Mouse (Mus musculus): Measurements from ENCODE around the gene Asb4. TPM values are rescaled to one million over a fixed set of nuclear protein-coding genes. Genes with fewer than 3 reads are reported as not detected.
"Not testable (repeated sequence)": the region's sequence is repeated elsewhere in the genome, so short reads cannot be mapped to it uniquely, and the experiment has no call there.

Asb4 gene
- 1 to 10 TPM; 1.1 to 1.2 TPM for total RNA-seq (2021)

- intact Hi-C loops (cut with DNase I), result loop anchor here (5.0 to 10.0 kb wide), 4 partner anchors 86 to 1871 kb away; partner anchors contain the start of gene Pon2
- no peak for DNase-seq (ENCODE audit: extremely low spot score in 1 of 2, low spot score in 2 of 2)
Measured at GRCm38 (mm10) chr6:5383336-5384177, at the start of gene Asb4. Asb4 (plus strand) TSS chr6:5383386.

- no peak for DNase-seq (ENCODE audit: extremely low spot score in 1 of 2, low spot score in 2 of 2)
- intact Hi-C loops (cut with DNase I), result no loop called here
Measured at GRCm38 (mm10) chr6:5334021-5334420, 49.2 kb upstream of the Asb4 start.

- intact Hi-C loops (cut with DNase I); DNase-seq (ENCODE audit: extremely low spot score in 1 of 2, low spot score in 2 of 2): not testable (repeated sequence)
Measured at GRCm38 (mm10) chr6:5336016-5336415, 47.2 kb upstream of the Asb4 start.

- DNase-seq (ENCODE audit: extremely low spot score in 1 of 2, low spot score in 2 of 2); intact Hi-C loops (cut with DNase I): not testable (repeated sequence)
Measured at GRCm38 (mm10) chr6:5338781-5339180, 44.4 kb upstream of the Asb4 start.

GRCm38 (mm10) chr6:5339283-5339682, 43.9 kb upstream of the Asb4 start:
- intact Hi-C loops (cut with DNase I); DNase-seq (ENCODE audit: extremely low spot score in 1 of 2, low spot score in 2 of 2): not testable (repeated sequence)

- intact Hi-C loops (cut with DNase I), result no loop called here
- peak in 1 of 2 experiments; percentile 40 for DNase-seq (ENCODE audit: extremely low spot score in 1 of 2, low spot score in 2 of 2)
Measured at GRCm38 (mm10) chr6:5344255-5344654, 38.9 kb upstream of the Asb4 start.

GRCm38 (mm10) chr6:5357873-5358272, 25.3 kb upstream of the Asb4 start:
- no peak for DNase-seq (ENCODE audit: extremely low spot score in 1 of 2, low spot score in 2 of 2)
- intact Hi-C loops (cut with DNase I), result no loop called here

GRCm38 (mm10) chr6:5360402-5360801, 22.8 kb upstream of the Asb4 start:
- no peak for DNase-seq (ENCODE audit: extremely low spot score in 1 of 2, low spot score in 2 of 2)
- intact Hi-C loops (cut with DNase I), result no loop called here

- no peak for DNase-seq (ENCODE audit: extremely low spot score in 1 of 2, low spot score in 2 of 2)
- intact Hi-C loops (cut with DNase I), result no loop called here
Measured at GRCm38 (mm10) chr6:5361987-5362386, 21.2 kb upstream of the Asb4 start.

GRCm38 (mm10) chr6:5365845-5366244, 17.3 kb upstream of the Asb4 start:
- intact Hi-C loops (cut with DNase I), result no loop called here
- no peak for DNase-seq (ENCODE audit: extremely low spot score in 1 of 2, low spot score in 2 of 2)

- DNase-seq (ENCODE audit: extremely low spot score in 1 of 2, low spot score in 2 of 2), result no peak
Measured at GRCm38 (mm10) chr6:5376884-5377283, 6.3 kb upstream of the Asb4 start.

GRCm38 (mm10) chr6:5379048-5379447, 4.1 kb upstream of the Asb4 start:
- DNase-seq (ENCODE audit: extremely low spot score in 1 of 2, low spot score in 2 of 2), result no peak
- intact Hi-C loops (cut with DNase I), result no loop called here

More at GRCm38 (mm10) chr6:5376884-5377283, 6.3 kb upstream of the Asb4 start:
- intact Hi-C loops (cut with DNase I), result no loop called here

GRCm38 (mm10) chr6:5379781-5380623, 3.2 kb upstream of the Asb4 start:
- intact Hi-C loops (cut with DNase I), result loop anchor here (5.0 to 10.0 kb wide), 4 partner anchors 83 to 1868 kb away; partner anchors contain the start of gene Pon2
- peak; percentile 54 to 64 for DNase-seq (ENCODE audit: extremely low spot score in 1 of 2, low spot score in 2 of 2)

GRCm38 (mm10) chr6:5380624-5381252, 2.4 kb upstream of the Asb4 start:
- intact Hi-C loops (cut with DNase I), result loop anchor here (5.0 to 10.0 kb wide), 4 partner anchors 83 to 1868 kb away; partner anchors contain the start of gene Pon2
- no peak for DNase-seq (ENCODE audit: extremely low spot score in 1 of 2, low spot score in 2 of 2)

- no peak for DNase-seq (ENCODE audit: extremely low spot score in 1 of 2, low spot score in 2 of 2)
- intact Hi-C loops (cut with DNase I), result loop anchor here (5.0 to 10.0 kb wide), 4 partner anchors 85 to 1870 kb away; partner anchors contain the start of gene Pon2
Measured at GRCm38 (mm10) chr6:5381918-5382582, 1.1 kb upstream of the Asb4 start.

GRCm38 (mm10) chr6:5382583-5383215, 487 bp upstream of the Asb4 start:
- intact Hi-C loops (cut with DNase I), result loop anchor here (5.0 to 10.0 kb wide), 4 partner anchors 85 to 1870 kb away; partner anchors contain the start of gene Pon2
- peak; percentile 82 to 86 for DNase-seq (ENCODE audit: extremely low spot score in 1 of 2, low spot score in 2 of 2)

GRCm38 (mm10) chr6:5384178-5384490, 948 bp downstream of the Asb4 start:
- intact Hi-C loops (cut with DNase I), result loop anchor here (5.0 to 10.0 kb wide), 4 partner anchors 87 to 1872 kb away; partner anchors contain the start of gene Pon2
- peak; percentile 63 to 77 for DNase-seq (ENCODE audit: extremely low spot score in 1 of 2, low spot score in 2 of 2)

- intact Hi-C loops (cut with DNase I), result loop anchor here (10.0 kb wide), 1 partner anchor 840 kb away; no protein-coding TSS in a partner anchor
- DNase-seq (ENCODE audit: extremely low spot score in 1 of 2, low spot score in 2 of 2), result no peak
Measured at GRCm38 (mm10) chr6:5385161-5385640, 2.0 kb downstream of the Asb4 start.
